Mouse (Mus musculus) forelimb bud, embryonic 11.5 days (tissue): ENCODE measurements around the gene Pfdn2.

Source experiments
- DNase-seq: peaks from one replicate; pipeline ENCODE4 v3.0.0-alpha.2; 2012; ENCODE audit warnings: low read depth, low spot score

The Pfdn2 gene

GRCm38 (mm10) chr1:171402991-171403390, 57.5 kb downstream of the Pfdn2 start:
- DNase-seq, result no peak

- no peak for DNase-seq
Observed at GRCm38 (mm10) chr1:171407263-171407662, 61.8 kb downstream of the Pfdn2 start.
